Mouse (Mus musculus): ENCODE measurements around the gene Gm42742. TPM values are rescaled to one million over a fixed set of nuclear protein-coding genes. Genes with fewer than 3 reads are reported as not detected.
A peak's percentile ranks its signal among the peaks of the same experiment; 100 is the strongest.

The Gm42742 gene
- polyA plus RNA-seq (2016; fragmentation: Nextera tagmentation; extraction: Ambion mirVana): 46.4 and 66.2 TPM in 2 replicates

GRCm38 (mm10) chr7:127020901-127021562 is at the start of gene Gm42742, which contains the start of gene Prrt2:
TSS of gene Gm42742 (minus strand) at chr7:127021097.
TSS of gene Prrt2 (minus strand) at chr7:127021211.
- no peak for ATAC-seq (ENCODE audit: low FRiP score, low read depth)
- WGBS: under 1% methylated on average over 37 of the region's 37 CpGs
- peak within 1 kb of the TSS; percentile 44 for H3K4me3 ChIP-seq
- H3K27me3 ChIP-seq (replicated peaks): no peaks in the 10 kb centered on the region
- H3K9me3 ChIP-seq: no peaks in the 10 kb centered on the region
- peaks cover 33% of the 10 kb centered on the region for H3K36me3 ChIP-seq
- H3K4me2 ChIP-seq (replicated peaks): peak within 1 kb of the TSS; percentile 98
- peaks cover 74% of the 10 kb centered on the region for H3K4me1 ChIP-seq
- H3K27ac ChIP-seq: peak within 1 kb of the TSS; percentile 57
- H3K9ac ChIP-seq: peak within 1 kb of the TSS; percentile 69

GRCm38 (mm10) chr7:127066317-127066716 is 45.4 kb upstream of the Gm42742 start:
- no peaks in the 10 kb centered on the region for H3K27me3 ChIP-seq (replicated peaks)
- no peaks in the 10 kb centered on the region for H3K36me3 ChIP-seq
- H3K4me1 ChIP-seq: no peaks in the 10 kb centered on the region
- no peak overlapping the region for H3K27ac ChIP-seq
- 79% methylated on average over 4 of the region's 4 CpGs for WGBS
- H3K4me3 ChIP-seq: no peak overlapping the region
- H3K9me3 ChIP-seq: no peaks in the 10 kb centered on the region
- H3K4me2 ChIP-seq (replicated peaks): no peak overlapping the region
- no peak overlapping the region for H3K9ac ChIP-seq
- ATAC-seq (ENCODE audit: low FRiP score, low read depth): no peak

GRCm38 (mm10) chr7:127065538-127065937 is 44.6 kb upstream of the Gm42742 start:
- H3K4me3 ChIP-seq: no peak overlapping the region
- 90% methylated on average over 6 of the region's 6 CpGs for WGBS
- no peak for ATAC-seq (ENCODE audit: low FRiP score, low read depth)
- no peaks in the 10 kb centered on the region for H3K27me3 ChIP-seq (replicated peaks)
- no peaks in the 10 kb centered on the region for H3K9me3 ChIP-seq
- H3K4me2 ChIP-seq (replicated peaks): no peak overlapping the region
- H3K27ac ChIP-seq: no peak overlapping the region
- H3K9ac ChIP-seq: no peak overlapping the region
- no peaks in the 10 kb centered on the region for H3K36me3 ChIP-seq
- no peaks in the 10 kb centered on the region for H3K4me1 ChIP-seq

- no peak for ATAC-seq (ENCODE audit: low FRiP score, low read depth)
- no peaks in the 10 kb centered on the region for H3K27me3 ChIP-seq (replicated peaks)
- H3K4me2 ChIP-seq (replicated peaks): no peak overlapping the region
- H3K9me3 ChIP-seq: no peaks in the 10 kb centered on the region
- H3K36me3 ChIP-seq: no peaks in the 10 kb centered on the region
- H3K4me3 ChIP-seq: no peak overlapping the region
- no peaks in the 10 kb centered on the region for H3K4me1 ChIP-seq
- 76% methylated on average over 5 of the region's 5 CpGs for WGBS
- H3K9ac ChIP-seq: no peak overlapping the region
- no peak overlapping the region for H3K27ac ChIP-seq
These were observed 34.2 kb upstream of the Gm42742 start for GRCm38 (mm10) chr7:127055026-127055585.

GRCm38 (mm10) chr7:127041851-127042672 is 21.2 kb upstream of the Gm42742 start, which contains the start of gene Kif22:
TSS of gene Kif22 (minus strand) at chr7:127042471.
- peak; percentile 48; the same call in 1 of the 2 replicates for ATAC-seq (ENCODE audit: low FRiP score, low read depth)
- peak within 1 kb of the TSS; percentile 73 for H3K4me3 ChIP-seq
- H3K4me1 ChIP-seq: peaks cover 14% of the 10 kb centered on the region
- no peaks in the 10 kb centered on the region for H3K27me3 ChIP-seq (replicated peaks)
- under 1% methylated on average over 53 of the region's 53 CpGs for WGBS
- no peaks in the 10 kb centered on the region for H3K9me3 ChIP-seq
- H3K9ac ChIP-seq: peak within 1 kb of the TSS; percentile 68
- H3K4me2 ChIP-seq (replicated peaks): peak within 1 kb of the TSS; percentile 70
- H3K36me3 ChIP-seq: 0 out of 2 replicates have a peak, but pooled peaks cover 6% of the 10 kb centered on the region
- no peak within 1 kb of the TSS for H3K27ac ChIP-seq

- 47% methylated on average over 1 of the region's 1 CpGs for WGBS
- no peak overlapping the region for H3K9ac ChIP-seq
- H3K4me1 ChIP-seq: peaks cover 8% of the 10 kb centered on the region
- H3K27me3 ChIP-seq (replicated peaks): no peaks in the 10 kb centered on the region
- no peak overlapping the region for H3K4me3 ChIP-seq
- peaks cover 67% of the 10 kb centered on the region for H3K36me3 ChIP-seq
- H3K9me3 ChIP-seq: no peaks in the 10 kb centered on the region
- H3K4me2 ChIP-seq (replicated peaks): no peak overlapping the region
- no peak overlapping the region for H3K27ac ChIP-seq
- no peak for ATAC-seq (ENCODE audit: low FRiP score, low read depth)
These were observed 10.3 kb upstream of the Gm42742 start for GRCm38 (mm10) chr7:127031244-127031643.

- WGBS: 100% methylated on average over 1 of the region's 1 CpGs
- Histone ChIP-seq H3K9me3 (no peaks in the 10 kb centered on the region), H3K4me2 (replicated peaks) (no peak overlapping the region), H3K27me3 (replicated peaks) (no peaks in the 10 kb centered on the region), H3K27ac (no peak overlapping the region), H3K4me3 (no peak overlapping the region), H3K9ac (no peak overlapping the region), H3K4me1 (peaks cover 8% of the 10 kb centered on the region), H3K36me3 (peaks cover 61% of the 10 kb centered on the region)
- no peak for ATAC-seq (ENCODE audit: low FRiP score, low read depth)
These were observed 9.3 kb upstream of the Gm42742 start for GRCm38 (mm10) chr7:127030172-127030571.

- Histone ChIP-seq H3K9me3 (no peaks in the 10 kb centered on the region), H3K9ac (peak overlapping the region; percentile 61), H3K27ac (peak overlapping the region; percentile 98), H3K4me2 (replicated peaks) (peak overlapping the region; percentile 76), H3K4me1 (peaks cover 30% of the 10 kb centered on the region), H3K27me3 (replicated peaks) (no peaks in the 10 kb centered on the region), H3K4me3 (peak overlapping the region; percentile 98), H3K36me3 (peaks cover 63% of the 10 kb centered on the region)
- WGBS: 68% methylated on average over 8 of the region's 8 CpGs
- no peak for ATAC-seq (ENCODE audit: low FRiP score, low read depth)
These were observed 7.0 kb upstream of the Gm42742 start for GRCm38 (mm10) chr7:127027885-127028284.

- WGBS: under 1% methylated on average over 51 of the region's 63 CpGs
- Histone ChIP-seq H3K9ac (peak within 1 kb of the TSS; percentile 89), H3K36me3 (peaks cover 63% of the 10 kb centered on the region)
These were observed 6.3 kb upstream of the Gm42742 start, which contains the start of gene Maz for GRCm38 (mm10) chr7:127026984-127027726. TSS of gene Maz (minus strand) at chr7:127027037.

GRCm38 (mm10) chr7:127026616-127026983 is 5.7 kb upstream of the Gm42742 start:
- H3K36me3 ChIP-seq: peaks cover 61% of the 10 kb centered on the region
- H3K27me3 ChIP-seq (replicated peaks): no peaks in the 10 kb centered on the region
- H3K4me2 ChIP-seq (replicated peaks): peak overlapping the region; percentile 98
- peak overlapping the region; percentile 89 for H3K9ac ChIP-seq
- ATAC-seq (ENCODE audit: low FRiP score, low read depth): peak; percentile 8; the same call in 1 of the 2 replicates
- H3K27ac ChIP-seq: peak overlapping the region; percentile 98
- H3K4me3 ChIP-seq: peak overlapping the region; percentile 98
- 3% methylated on average over 5 of the region's 48 CpGs for WGBS
- H3K9me3 ChIP-seq: no peaks in the 10 kb centered on the region
- peaks cover 43% of the 10 kb centered on the region for H3K4me1 ChIP-seq

More at GRCm38 (mm10) chr7:127026984-127027726, 6.3 kb upstream of the Gm42742 start, which contains the start of gene Maz:
- ATAC-seq (ENCODE audit: low FRiP score, low read depth): peak; percentile 88
- H3K4me2 ChIP-seq (replicated peaks): peak within 1 kb of the TSS; percentile 98
- peak within 1 kb of the TSS; percentile 98 for H3K27ac ChIP-seq
- peak within 1 kb of the TSS; percentile 98 for H3K4me3 ChIP-seq
- no peaks in the 10 kb centered on the region for H3K27me3 ChIP-seq (replicated peaks)
- peaks cover 38% of the 10 kb centered on the region for H3K4me1 ChIP-seq
- H3K9me3 ChIP-seq: no peaks in the 10 kb centered on the region

- ATAC-seq (ENCODE audit: low FRiP score, low read depth): peak; percentile 21
- peak overlapping the region; percentile 98 for H3K4me2 ChIP-seq (replicated peaks)
- H3K36me3 ChIP-seq: peaks cover 58% of the 10 kb centered on the region
- no peaks in the 10 kb centered on the region for H3K9me3 ChIP-seq
- peak overlapping the region; percentile 98 for H3K27ac ChIP-seq
- H3K4me3 ChIP-seq: peak overlapping the region; percentile 98
- under 1% methylated on average over 47 of the region's 48 CpGs for WGBS
- peak overlapping the region; percentile 89 for H3K9ac ChIP-seq
- peaks cover 47% of the 10 kb centered on the region for H3K4me1 ChIP-seq
- no peaks in the 10 kb centered on the region for H3K27me3 ChIP-seq (replicated peaks)
These were observed 5.3 kb upstream of the Gm42742 start for GRCm38 (mm10) chr7:127026161-127026600.
